Mouse (Mus musculus) liver, embryonic 14.5 days (tissue): ENCODE measurements around the gene Helz2. TPM values are rescaled to one million over a fixed set of nuclear protein-coding genes. Genes with fewer than 3 reads are reported as not detected.

Experiments
- ATAC-seq: fragments of 200-750 bp; cut with Nextera tagmentation; 2 replicates; pipeline ENCODE4 v1.8.0; 2017; ENCODE audit warnings: moderate number of reproducible peaks, mild to moderate bottlenecking, moderate library complexity; ENCODE audit not compliant: insufficient read depth
- DNase-seq, 3 experiments: peaks; one replicate each; pipeline ENCODE4 v3.0.0-alpha.2; 2012 to 2013; ENCODE audit warnings: low read depth in 3 of 3, low spot score in 3 of 3
- H3K27ac ChIP-seq: fragments of 300-500 bp; sonication (generic); 2 replicates; pipeline ENCODE4 v1.5.1; 2014; ENCODE audit warnings: moderate library complexity, mild to moderate bottlenecking, control low read depth, inconsistent platforms
- H3K27me3 ChIP-seq: fragments of 300-500 bp; sonication (generic); 2 replicates; pipeline ENCODE4 v1.6.1; 2014; ENCODE audit warnings: mild to moderate bottlenecking, low read length, moderate library complexity; ENCODE audit not compliant: control insufficient read depth, insufficient read depth
- H3K36me3 ChIP-seq: fragments of 300-500 bp; sonication (generic); replicated peaks from 2 replicates; pipeline ENCODE4 v1.6.1; 2014; ENCODE audit warnings: low read depth; ENCODE audit not compliant: control insufficient read depth, insufficient read depth
- H3K4me1 ChIP-seq, 2 experiments: fragments of 200-500 bp in 1 of 2; fragments of 300-500 bp in 1 of 2; sonication (generic) in 1 of 2; replicated peaks; 2 replicates each; pipeline ENCODE4 v1.6.1; 2012 to 2014; ENCODE audit warnings: antibody characterized with exemption in 1 of 2, inconsistent platforms in 1 of 2, low read length in 1 of 2; ENCODE audit not compliant: control insufficient read depth in 2 of 2, insufficient read depth in 2 of 2
- H3K4me2 ChIP-seq: fragments of 300-500 bp; sonication (generic); 2 replicates; pipeline ENCODE4 v1.6.1; 2014; ENCODE audit warnings: low read depth, mild to moderate bottlenecking, control low read depth, moderate library complexity
- H3K4me3 ChIP-seq, 2 experiments: fragments of 200-500 bp in 1 of 2; fragments of 300-500 bp in 1 of 2; sonication (generic) in 1 of 2; 2 replicates each; pipeline ENCODE4 v1.5.1; 2012 to 2014; ENCODE audit warnings: low read depth in 2 of 2, low read length in 2 of 2, mild to moderate bottlenecking in 2 of 2, control low read depth in 1 of 2, inconsistent platforms in 1 of 2, moderate library complexity in 1 of 2; ENCODE audit not compliant: insufficient read depth in 1 of 2
- H3K9ac ChIP-seq: fragments of 300-500 bp; sonication (generic); replicated peaks from 2 replicates; pipeline ENCODE4 v1.6.1; 2014; ENCODE audit warnings: mild to moderate bottlenecking, control low read depth, moderate library complexity
- H3K9me3 ChIP-seq: fragments of 300-500 bp; sonication (generic); 2 replicates; pipeline ENCODE4 v1.6.1; 2016; ENCODE audit warnings: low read length, mixed read lengths; ENCODE audit not compliant: control insufficient read depth
- CTCF ChIP-seq: IDR thresholded peaks from 2 replicates; pipeline ENCODE4 v1.5.1; 2016; ENCODE audit warnings: antibody characterized with exemption, low read depth, control low read depth
- EP300 ChIP-seq: IDR thresholded peaks from 2 replicates; pipeline ENCODE4 v1.6.1; 2016; ENCODE audit warnings: antibody characterized with exemption, low read depth
- WGBS: fragments of 180-500 bp; shearing (Covaris S2); extraction: QIAGEN DNeasy Blood & Tissue Kit; methylation state at CpG from one replicate; pipeline ENCODE4 v1.1.7; 2014; ENCODE audit not compliant: insufficient replicate concordance; 5-methylcytosine and 5-hydroxymethylcytosine counted together
- polyA plus RNA-seq, 2 experiments: library from polyadenylated mRNA; depleted of rRNA in 1 of 2; stranded (reverse) in 1 of 2; unstranded in 1 of 2; fragments of >200 nt; fragmentation: Nextera tagmentation in 1 of 2; extraction: Ambion mirVana in 1 of 2; gene quantifications; 2 replicates each; pipeline versions ENCODE4 v1.2.1 to v1.2.3; 2012 to 2014

Gene Helz2
- polyA plus RNA-seq, 2 experiments, result 1.6 to 4.6 TPM

- no peaks in the 10 kb centered on the region for H3K9me3 ChIP-seq
- no peak for TF ChIP-seq EP300
- no peak for TF ChIP-seq CTCF
- no peaks in the 10 kb centered on the region for H3K27me3 ChIP-seq
- ATAC-seq (no peak), DNase-seq (no peak)
- no peak overlapping the region for H3K4me2 ChIP-seq
- no peak overlapping the region for H3K9ac ChIP-seq
- peaks cover 0 to 5% of the 10 kb centered on the region in 2 experiments; a peak in 2 of 4 replicates for H3K4me1 ChIP-seq
- 92% methylated on average over 2 of the region's 2 CpGs for WGBS
- no peak overlapping the region for H3K27ac ChIP-seq
- no peak overlapping the region for H3K4me3 ChIP-seq
- peaks cover 56% of the 10 kb centered on the region for H3K36me3 ChIP-seq
These were observed 32.0 kb upstream of the Helz2 start for GRCm38 (mm10) chr2:181273829-181274228.

DNA sequence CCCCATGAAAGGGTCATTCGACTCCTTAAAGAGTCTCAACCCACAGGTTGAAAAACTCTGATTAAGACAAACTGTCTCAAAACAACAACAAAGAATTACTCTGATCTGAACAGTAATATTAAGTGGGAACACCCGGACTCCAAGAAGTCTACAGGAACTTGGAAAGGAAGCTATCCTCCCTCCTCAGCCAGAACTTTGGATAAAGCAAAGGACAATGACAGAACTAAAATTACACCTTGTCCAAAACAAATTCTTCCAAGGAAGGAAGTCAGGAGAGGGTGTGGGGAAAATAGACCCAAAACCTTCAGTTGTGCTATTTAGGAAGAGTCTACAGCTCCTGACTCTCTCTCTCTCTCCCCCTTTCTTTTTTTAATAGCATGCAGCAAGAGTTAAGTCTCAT, 30.3 kb upstream of the Helz2 start:
- ATAC-seq, result no peak
- H3K27me3 ChIP-seq, result no peaks in the 10 kb centered on the region
- 77% methylated on average over 2 of the region's 2 CpGs for WGBS
- H3K4me3 ChIP-seq, result no peak overlapping the region
- H3K9ac ChIP-seq, result no peak overlapping the region
- no peak overlapping the region for H3K4me2 ChIP-seq
- H3K9me3 ChIP-seq, result no peaks in the 10 kb centered on the region
- no peak overlapping the region for H3K27ac ChIP-seq
- TF ChIP-seq EP300 (no peak), CTCF (no peak)
- H3K36me3 ChIP-seq, result peaks cover 49% of the 10 kb centered on the region
- DNase-seq, result no peak
- peaks cover 0 to 3% of the 10 kb centered on the region in 2 experiments; a peak in 1 of 4 replicates for H3K4me1 ChIP-seq

DNA sequence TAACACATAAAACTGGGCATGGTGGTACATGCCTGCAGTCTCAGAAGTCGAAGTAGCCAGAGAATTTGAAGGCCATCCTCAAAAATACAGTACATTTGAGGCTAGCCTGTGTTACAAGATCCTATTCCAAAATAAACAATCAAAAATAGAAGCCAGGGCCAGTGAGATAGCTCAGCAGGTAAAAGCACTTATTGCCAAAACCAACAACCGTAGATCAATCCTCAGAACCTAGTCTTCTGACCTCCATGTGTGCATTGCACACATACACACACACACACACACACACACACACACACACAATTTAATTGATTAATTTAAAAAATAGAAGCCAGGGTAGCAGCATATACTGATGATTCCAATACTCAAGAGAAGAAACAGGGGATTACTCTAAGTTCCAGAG, 25.0 kb upstream of the Helz2 start:
- H3K4me1 ChIP-seq, result no peaks in the 10 kb centered on the region
- H3K27ac ChIP-seq, result no peak overlapping the region
- H3K36me3 ChIP-seq, result peaks cover 58% of the 10 kb centered on the region
- no peak overlapping the region for H3K4me3 ChIP-seq
- WGBS, result 85% methylated on average over 2 of the region's 2 CpGs
- H3K9ac ChIP-seq, result no peak overlapping the region
- DNase-seq, result no peak
- TF ChIP-seq CTCF (no peak), EP300 (no peak)
- H3K4me2 ChIP-seq, result no peak overlapping the region
- H3K27me3 ChIP-seq, result no peaks in the 10 kb centered on the region
- no peak for ATAC-seq
- H3K9me3 ChIP-seq, result no peaks in the 10 kb centered on the region

- H3K4me1 ChIP-seq, result peaks cover 0 to 2% of the 10 kb centered on the region in 2 experiments; a peak in 1 of 4 replicates
- no peak overlapping the region for H3K4me3 ChIP-seq
- no peak overlapping the region for H3K27ac ChIP-seq
- DNase-seq (no peak), ATAC-seq (0 out of 2 replicates have a peak, but pooled peaks have one; percentile 27)
- H3K36me3 ChIP-seq, result peaks cover 37% of the 10 kb centered on the region
- H3K4me2 ChIP-seq, result no peak overlapping the region
- WGBS, result 73% methylated on average over 1 of the region's 1 CpGs
- no peak for TF ChIP-seq EP300
- H3K27me3 ChIP-seq, result no peaks in the 10 kb centered on the region
- no peak overlapping the region for H3K9ac ChIP-seq
- no peaks in the 10 kb centered on the region for H3K9me3 ChIP-seq
These were observed 11.4 kb upstream of the Helz2 start for GRCm38 (mm10) chr2:181253248-181253647.

DNA sequence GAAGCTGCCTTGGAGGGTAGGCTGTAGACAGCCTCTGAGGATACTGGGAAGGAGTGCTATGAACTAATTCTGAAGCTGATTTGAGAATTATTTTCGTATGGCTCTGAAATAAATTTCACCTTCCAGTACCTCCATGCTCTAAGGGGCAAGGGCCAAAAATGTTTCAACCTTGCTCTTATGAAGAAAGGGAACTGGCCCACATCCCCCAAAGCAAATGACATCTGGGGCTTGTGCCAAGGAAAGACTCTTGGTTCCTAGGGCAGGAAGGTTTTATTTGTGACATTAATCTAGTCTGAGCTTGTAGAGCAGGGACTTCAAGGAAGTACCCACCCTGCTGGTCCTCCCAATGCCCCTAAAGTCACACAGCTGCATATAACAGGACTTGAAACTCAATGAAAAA, 10.0 kb upstream of the Helz2 start:
- no peak for DNase-seq
- Histone ChIP-seq H3K4me2 (no peak overlapping the region), H3K9me3 (no peaks in the 10 kb centered on the region), H3K4me3 (no peak overlapping the region), H3K9ac (no peak overlapping the region), H3K27ac (no peak overlapping the region), H3K27me3 (no peaks in the 10 kb centered on the region), H3K36me3 (peaks cover 34% of the 10 kb centered on the region), H3K4me1 (peaks cover 0 to 2% of the 10 kb centered on the region in 2 experiments; a peak in 1 of 4 replicates)
- WGBS, result 79% methylated on average over 1 of the region's 1 CpGs
- ATAC-seq, result no peak
- TF ChIP-seq EP300, result no peak
- no peak for TF ChIP-seq CTCF
